Mouse (Mus musculus): Measurements from ENCODE around the gene Dnm3. TPM values are rescaled to one million over a fixed set of nuclear protein-coding genes. Genes with fewer than 3 reads are reported as not detected.

Dnm3 gene
- polyA plus RNA-seq, 1 experiment from 2014 or later, result 8.3 TPM

DNA sequence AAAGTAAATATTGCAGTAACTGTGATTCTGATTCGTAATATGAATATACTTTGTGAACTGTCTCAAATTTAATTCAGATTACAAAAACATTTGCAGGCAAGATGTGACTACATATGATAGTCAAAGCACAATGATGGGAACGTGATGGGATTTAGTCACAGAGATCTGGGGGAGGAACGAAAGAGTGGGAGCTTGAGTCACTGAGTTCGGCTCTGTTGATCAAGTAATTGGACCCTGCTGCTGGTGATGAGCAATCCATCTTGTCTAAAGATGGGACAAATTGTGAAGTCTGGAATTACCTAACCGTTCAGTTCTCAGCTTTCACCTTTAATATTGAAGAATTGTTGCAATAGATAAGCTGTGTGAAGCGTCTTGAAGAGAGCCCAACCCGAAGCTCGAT is 505.6 kb downstream of the Dnm3 start:
- TF ChIP-seq CTCF (IDR thresholded peaks at IDR 0.05; ENCODE audit: low read depth), result no peak
- no peak overlapping the region for H3K4me2 ChIP-seq (ENCODE audit: low read length)
- ATAC-seq (replicated peaks; ENCODE audit: low FRiP score, low read depth), result no peak
- no peaks in the 10 kb centered on the region for H3K27me3 ChIP-seq (ENCODE audit: insufficient read depth, low read length)
- DNase-seq (ENCODE audit: low spot score), result peak; percentile 61
- no peak overlapping the region for H3K9ac ChIP-seq (ENCODE audit: low read depth, low read length)
- H3K4me1 ChIP-seq (replicated peaks; ENCODE audit: insufficient read depth, low read length), result peaks cover 27% of the 10 kb centered on the region
- H3K27ac ChIP-seq, result no peak overlapping the region
- no peaks in the 10 kb centered on the region for H3K36me3 ChIP-seq (ENCODE audit: insufficient read depth, low read length)
- WGBS, result 50% methylated on average over 8 of the region's 8 CpGs
- no peaks in the 10 kb centered on the region for H3K9me3 ChIP-seq (replicated peaks; ENCODE audit: low read length)
- H3K4me3 ChIP-seq (replicated peaks; ENCODE audit: low read depth, low read length), result no peak overlapping the region

DNA sequence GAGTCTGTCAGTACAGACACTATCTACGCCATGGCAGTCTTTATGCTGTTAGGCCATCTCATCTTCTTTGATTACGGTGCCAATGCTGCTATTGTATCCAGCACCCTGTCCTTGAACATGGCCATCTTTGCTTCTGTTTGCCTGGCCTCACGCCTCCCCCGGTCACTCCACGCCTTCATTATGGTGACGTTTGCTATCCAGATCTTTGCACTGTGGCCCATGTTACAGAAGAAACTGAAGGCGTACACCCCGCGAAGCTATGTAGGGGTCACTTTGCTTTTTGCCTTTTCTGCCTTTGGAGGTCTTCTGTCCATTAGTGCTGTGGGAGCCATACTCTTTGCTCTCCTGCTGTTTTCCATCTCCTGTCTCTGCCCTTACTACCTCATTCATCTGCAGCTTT is 507.0 kb downstream of the Dnm3 start:
- Histone ChIP-seq H3K4me1 (replicated peaks; ENCODE audit: insufficient read depth, low read length) (peaks cover 23% of the 10 kb centered on the region), H3K36me3 (ENCODE audit: insufficient read depth, low read length) (no peaks in the 10 kb centered on the region), H3K9ac (ENCODE audit: low read depth, low read length) (no peak overlapping the region), H3K27me3 (ENCODE audit: insufficient read depth, low read length) (no peaks in the 10 kb centered on the region), H3K4me3 (replicated peaks; ENCODE audit: low read depth, low read length) (no peak overlapping the region), H3K9me3 (replicated peaks; ENCODE audit: low read length) (no peaks in the 10 kb centered on the region), H3K27ac (no peak overlapping the region), H3K4me2 (ENCODE audit: low read length) (no peak overlapping the region)
- ATAC-seq (replicated peaks; ENCODE audit: low FRiP score, low read depth) (no peak), DNase-seq (ENCODE audit: low spot score) (no peak)
- 94% methylated on average over 9 of the region's 9 CpGs for WGBS
- no peak for TF ChIP-seq CTCF (IDR thresholded peaks at IDR 0.05; ENCODE audit: low read depth)

DNA sequence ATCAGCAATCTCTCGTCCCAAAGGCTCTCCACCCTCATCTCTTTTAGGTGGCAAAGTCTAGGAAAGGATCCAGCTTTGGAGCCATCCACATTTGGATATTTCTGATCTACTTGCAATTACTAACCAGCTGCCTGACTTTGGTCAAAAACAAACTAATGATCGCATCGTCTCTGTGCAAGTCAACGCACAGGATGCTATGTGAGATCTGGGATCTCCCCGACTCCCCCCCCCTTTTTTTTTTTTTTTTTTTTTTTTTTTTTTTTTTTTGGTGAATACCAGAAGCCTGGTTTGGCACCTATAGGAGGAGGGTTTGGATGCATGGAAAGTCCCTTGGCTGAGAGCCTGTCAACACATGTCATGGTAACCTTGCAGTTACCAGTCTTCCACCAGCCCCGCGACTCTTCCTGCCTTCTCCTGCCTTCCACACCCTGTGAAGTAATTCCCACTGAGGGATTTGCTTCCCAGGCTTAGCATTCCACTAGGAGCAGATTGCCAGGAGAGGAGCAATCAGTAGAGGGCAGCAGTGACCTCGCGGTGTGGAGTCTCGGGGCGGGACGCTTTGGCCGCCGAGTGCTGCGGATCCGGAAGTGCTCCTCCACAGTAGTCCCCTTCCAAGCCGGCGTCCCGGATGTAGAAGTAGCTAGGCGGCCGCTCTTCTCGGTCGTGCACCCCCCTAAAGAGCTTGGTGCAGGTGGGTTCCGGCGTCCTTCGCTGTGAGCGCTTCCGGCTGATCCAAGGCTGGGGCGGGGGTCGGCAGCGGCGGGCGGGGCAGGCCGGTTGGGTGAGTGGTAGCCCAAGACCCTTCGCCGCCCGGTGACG is 509.0 kb downstream of the Dnm3 start, which contains the start of gene Pigc:
TSS of gene Pigc (plus strand) at position 598 of the 819 bp plus-strand sequence.
- ATAC-seq (replicated peaks; ENCODE audit: low FRiP score, low read depth), result peak; percentile 99
- Histone ChIP-seq H3K9me3 (replicated peaks; ENCODE audit: low read length) (no peaks in the 10 kb centered on the region), H3K36me3 (ENCODE audit: insufficient read depth, low read length) (no peaks in the 10 kb centered on the region), H3K9ac (ENCODE audit: low read depth, low read length) (peak within 1 kb of the TSS; percentile 76), H3K4me3 (replicated peaks; ENCODE audit: low read depth, low read length) (peak within 1 kb of the TSS; percentile 70), H3K4me1 (replicated peaks; ENCODE audit: insufficient read depth, low read length) (peaks cover 11% of the 10 kb centered on the region; the same call in 1 of the 2 replicates), H3K4me2 (ENCODE audit: low read length) (peak within 1 kb of the TSS; percentile 58), H3K27ac (peak within 1 kb of the TSS; percentile 78), H3K27me3 (ENCODE audit: insufficient read depth, low read length) (no peaks in the 10 kb centered on the region)
- DNase-seq (ENCODE audit: low spot score), result peak; percentile 99
- 2% methylated on average over 38 of the region's 38 CpGs for WGBS
- TF ChIP-seq CTCF (IDR thresholded peaks at IDR 0.05; ENCODE audit: low read depth), result peak; percentile 85

GRCm38 (mm10) chr1:161967936-161968335 is 509.9 kb downstream of the Dnm3 start:
- Histone ChIP-seq H3K4me3 (replicated peaks; ENCODE audit: low read depth, low read length) (no peak overlapping the region), H3K4me1 (replicated peaks; ENCODE audit: insufficient read depth, low read length) (peaks cover 9% of the 10 kb centered on the region; the same call in 1 of the 2 replicates), H3K27ac (no peak overlapping the region), H3K27me3 (ENCODE audit: insufficient read depth, low read length) (no peaks in the 10 kb centered on the region), H3K9me3 (replicated peaks; ENCODE audit: low read length) (no peaks in the 10 kb centered on the region), H3K4me2 (ENCODE audit: low read length) (no peak overlapping the region), H3K36me3 (ENCODE audit: insufficient read depth, low read length) (no peaks in the 10 kb centered on the region), H3K9ac (ENCODE audit: low read depth, low read length) (no peak overlapping the region)
- 70% methylated on average over 2 of the region's 2 CpGs for WGBS
- ATAC-seq (replicated peaks; ENCODE audit: low FRiP score, low read depth) (no peak), DNase-seq (ENCODE audit: low spot score) (no peak)
- no peak for TF ChIP-seq CTCF (IDR thresholded peaks at IDR 0.05; ENCODE audit: low read depth)

DNA sequence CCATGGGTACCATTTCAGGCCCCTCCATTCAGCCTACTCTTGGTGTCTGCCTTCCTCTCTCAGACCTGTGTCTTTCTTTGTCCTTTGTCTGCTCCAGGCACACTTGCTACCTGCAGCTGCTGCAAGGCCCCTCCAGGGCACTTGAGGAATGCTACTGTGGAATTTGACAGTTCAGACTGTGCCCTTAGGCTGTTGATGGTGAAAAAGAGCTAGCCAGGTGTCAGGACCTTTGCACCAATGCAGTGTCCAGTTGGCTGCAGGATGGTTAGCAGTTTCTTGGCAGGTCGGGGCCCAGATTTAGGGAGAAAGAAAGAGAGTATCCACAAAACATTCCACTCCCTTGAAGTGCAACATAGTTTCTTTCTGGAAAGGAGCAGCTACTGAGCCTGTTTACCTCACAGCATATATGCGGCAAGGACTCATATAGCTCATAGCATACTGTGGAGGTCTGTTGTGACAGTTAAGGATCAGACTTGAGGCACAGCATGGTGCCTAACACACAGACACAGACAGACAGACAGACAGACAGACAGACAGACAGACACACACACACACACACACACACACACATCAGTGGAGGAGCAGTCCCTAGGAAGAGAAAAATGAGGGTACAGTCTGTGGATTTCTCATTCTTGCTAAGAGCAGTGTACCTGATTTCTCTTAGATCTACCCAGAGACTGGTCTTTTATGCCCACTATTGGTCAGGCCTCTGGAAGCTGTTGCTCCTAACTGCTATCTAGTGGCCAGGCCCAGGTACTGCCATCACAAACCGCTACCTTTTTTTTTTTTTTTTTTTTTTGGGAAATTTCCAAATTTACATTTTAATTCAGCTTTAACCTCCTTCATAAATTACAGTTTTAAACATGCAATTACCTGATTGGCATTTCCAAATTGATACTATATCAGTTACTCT is 515.1 kb downstream of the Dnm3 start:
- H3K9me3 ChIP-seq (replicated peaks; ENCODE audit: low read length), result no peaks in the 10 kb centered on the region
- no peak overlapping the region for H3K4me2 ChIP-seq (ENCODE audit: low read length)
- 51% methylated on average over 3 of the region's 3 CpGs for WGBS
- H3K4me1 ChIP-seq (replicated peaks; ENCODE audit: insufficient read depth, low read length), result no peaks in the 10 kb centered on the region
- DNase-seq (ENCODE audit: low spot score), result peak; percentile 82
- peak; percentile 76 for TF ChIP-seq CTCF (IDR thresholded peaks at IDR 0.05; ENCODE audit: low read depth)
- no peaks in the 10 kb centered on the region for H3K36me3 ChIP-seq (ENCODE audit: insufficient read depth, low read length)
- no peak overlapping the region for H3K9ac ChIP-seq (ENCODE audit: low read depth, low read length)
- H3K27me3 ChIP-seq (ENCODE audit: insufficient read depth, low read length), result no peaks in the 10 kb centered on the region
- no peak overlapping the region for H3K27ac ChIP-seq
- ATAC-seq (replicated peaks; ENCODE audit: low FRiP score, low read depth), result peak; percentile 72; the same call in 1 of the 2 replicates
- H3K4me3 ChIP-seq (replicated peaks; ENCODE audit: low read depth, low read length), result no peak overlapping the region

All from kidney, postnatal 0 days (tissue).